Mouse (Mus musculus) B cell, adult 2 months (primary cell): ENCODE results near the gene Gm17622.
A peak's percentile ranks its signal among the peaks of the same experiment; 100 is the strongest.

Experiments used
- DNase-seq, 2 experiments: peaks; one replicate each; pipeline ENCODE4 v3.0.0; 2022

Gm17622 gene

GRCm38 (mm10) chr13:96490433-96490832, at the start of gene Gm17622:
Gene Gm17622, plus strand, starts transcription at chr13:96490733.
- DNase-seq = no peak

DNA sequence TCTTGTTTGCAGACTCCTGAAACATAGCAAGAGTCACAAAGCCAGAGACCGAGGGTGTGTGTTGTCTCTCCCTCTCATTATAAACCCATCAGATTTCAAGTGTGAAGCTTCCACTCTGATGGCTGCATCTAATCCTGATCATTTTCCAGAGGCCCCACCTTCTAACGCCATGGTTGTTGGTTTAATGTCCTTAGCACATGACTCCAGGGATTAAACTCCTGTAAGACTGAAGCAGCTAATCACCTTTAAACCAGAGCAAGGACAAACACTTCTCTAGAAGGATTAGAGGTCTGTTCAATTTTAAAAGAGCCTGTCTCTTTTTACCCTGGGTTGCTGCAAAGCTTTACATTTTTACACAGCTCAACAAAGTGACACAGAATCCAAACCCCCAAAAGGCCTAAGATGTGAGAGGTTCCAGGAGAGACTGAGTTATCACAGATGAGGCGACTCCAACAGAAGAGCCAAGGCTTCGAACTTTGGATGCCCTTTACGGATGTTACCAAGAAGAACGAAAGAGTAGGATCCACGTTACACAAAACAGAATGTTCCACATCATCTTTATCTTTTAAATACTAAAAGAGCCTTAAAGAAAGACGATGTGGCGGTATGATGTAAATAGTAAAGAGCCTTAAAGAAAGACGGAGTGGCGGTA, 40.2 kb upstream of the Gm17622 start:
- no peak for DNase-seq

GRCm38 (mm10) chr13:96450869-96451268, 39.7 kb upstream of the Gm17622 start:
- DNase-seq = no peak

DNA sequence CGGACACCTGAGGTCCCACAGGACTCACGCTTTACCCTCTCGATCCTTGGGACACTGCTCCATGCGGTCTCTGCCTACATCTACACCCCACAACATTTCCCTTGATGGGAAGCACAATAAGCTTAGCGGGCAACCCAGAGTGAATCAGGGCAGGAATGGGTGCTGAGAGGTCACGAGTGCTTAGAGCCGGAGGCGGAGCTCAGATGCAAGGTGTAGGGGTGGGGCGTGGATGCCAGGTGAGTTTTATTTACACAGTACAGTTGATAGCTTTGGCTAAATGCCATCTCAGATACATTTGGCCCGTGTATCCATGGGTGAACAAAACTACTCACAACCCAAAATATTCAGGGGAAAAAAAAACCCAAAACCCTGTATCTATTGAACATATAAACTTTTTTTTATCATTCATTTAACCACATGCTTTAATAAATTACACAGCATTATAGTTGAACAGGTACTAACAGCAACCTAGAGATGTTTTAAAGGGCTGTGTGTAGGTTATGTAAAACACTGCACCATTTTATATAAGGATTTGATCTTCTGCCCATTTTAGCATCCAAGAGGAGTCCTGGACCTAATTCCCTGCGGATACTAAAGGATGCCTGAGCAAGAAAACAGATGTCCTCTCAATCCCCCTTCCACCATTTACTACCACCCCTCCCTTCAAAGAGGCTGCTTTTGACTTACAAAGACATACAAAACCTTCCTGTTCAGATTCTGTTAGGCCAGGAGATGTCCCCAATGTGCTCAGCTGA, 39.0 kb upstream of the Gm17622 start:
- DNase-seq = no peak

DNA sequence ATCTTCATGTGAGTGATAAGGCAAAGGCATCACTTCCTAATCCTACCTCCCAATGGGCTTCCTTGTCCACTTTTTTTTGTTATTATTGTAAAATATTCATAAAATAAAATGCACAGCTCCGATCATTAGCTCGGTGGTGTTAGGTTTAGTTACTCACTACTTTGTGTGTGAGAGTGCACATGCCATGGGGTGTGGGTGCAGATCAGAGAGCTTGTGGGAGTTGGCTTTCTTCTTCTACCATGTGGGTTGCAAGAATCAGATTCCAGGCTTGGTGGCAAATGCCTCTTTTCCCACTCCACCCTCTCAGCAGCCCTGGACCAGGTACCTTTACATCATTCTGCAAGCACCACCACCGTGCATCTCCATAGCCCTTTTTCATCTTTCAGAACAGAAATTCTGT, 37.9 kb upstream of the Gm17622 start:
- no peak for DNase-seq

DNA sequence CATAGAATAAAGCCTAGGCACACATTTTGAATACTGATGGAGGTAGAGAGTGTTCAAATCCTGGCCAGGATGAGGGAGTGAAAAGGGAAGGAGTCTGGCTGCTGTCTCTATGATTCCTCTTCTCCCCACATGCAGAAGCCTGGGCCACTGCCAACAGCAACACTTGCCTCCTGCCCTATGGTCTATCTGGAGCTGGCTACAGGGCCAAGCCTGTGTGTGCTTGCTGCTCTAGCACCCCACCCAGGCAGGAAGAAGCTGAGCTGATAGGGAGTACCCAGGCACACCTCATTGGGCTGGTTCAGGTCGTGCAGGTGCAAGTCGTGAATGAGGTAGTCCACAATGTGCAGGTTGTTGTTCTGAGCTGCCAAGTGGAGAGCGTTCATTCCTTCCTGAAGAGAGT, 36.2 kb upstream of the Gm17622 start:
- no peak for DNase-seq

DNA sequence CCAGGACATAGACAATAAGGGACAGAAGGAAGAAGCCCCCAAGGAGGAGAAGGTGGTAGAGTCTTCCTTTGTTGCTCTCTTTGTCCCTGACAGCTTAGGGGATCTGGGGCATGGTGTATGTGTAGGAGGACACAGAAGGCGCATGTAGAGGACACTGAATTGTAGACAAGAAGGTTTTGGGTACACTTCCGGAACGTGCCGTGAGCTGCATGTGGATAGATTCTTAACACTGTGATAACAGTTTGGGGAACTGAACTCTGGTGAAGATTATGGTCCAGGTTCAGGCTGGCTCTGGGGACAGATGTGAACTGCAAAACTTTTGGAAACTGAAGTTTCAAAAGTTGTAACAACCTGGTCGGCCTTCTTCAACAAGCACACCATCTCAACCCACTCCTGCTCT, 33.0 kb upstream of the Gm17622 start:
- no peak for DNase-seq

GRCm38 (mm10) chr13:96458018-96458417, 32.5 kb upstream of the Gm17622 start:
- no peak for DNase-seq

- DNase-seq = no peak
Measured at GRCm38 (mm10) chr13:96458606-96459005, 31.9 kb upstream of the Gm17622 start.

GRCm38 (mm10) chr13:96462644-96463043, 27.9 kb upstream of the Gm17622 start:
- no peak for DNase-seq

- DNase-seq = no peak
Measured at GRCm38 (mm10) chr13:96465315-96465714, 25.2 kb upstream of the Gm17622 start.

DNA sequence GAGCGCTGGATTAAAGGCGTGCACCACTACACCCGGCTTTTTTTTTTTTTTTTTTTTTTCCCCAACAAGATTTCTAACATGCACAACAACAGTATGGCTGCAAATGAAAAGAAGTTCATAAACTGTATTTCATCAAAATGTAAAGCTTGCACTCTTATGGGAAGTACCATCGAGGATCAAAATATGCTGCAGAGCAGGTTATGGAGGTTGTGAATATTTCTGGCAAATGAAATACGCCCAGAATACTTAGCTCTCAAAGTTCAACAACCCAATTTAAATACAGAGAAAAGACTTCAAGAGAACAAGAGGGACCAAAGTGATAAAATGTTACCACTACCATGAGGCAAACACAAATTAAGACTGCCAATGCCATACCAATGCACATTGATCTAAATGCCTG, 21.9 kb upstream of the Gm17622 start:
- no peak for DNase-seq

- DNase-seq = no peak
Measured at GRCm38 (mm10) chr13:96470556-96470955, 20.0 kb upstream of the Gm17622 start.

DNA sequence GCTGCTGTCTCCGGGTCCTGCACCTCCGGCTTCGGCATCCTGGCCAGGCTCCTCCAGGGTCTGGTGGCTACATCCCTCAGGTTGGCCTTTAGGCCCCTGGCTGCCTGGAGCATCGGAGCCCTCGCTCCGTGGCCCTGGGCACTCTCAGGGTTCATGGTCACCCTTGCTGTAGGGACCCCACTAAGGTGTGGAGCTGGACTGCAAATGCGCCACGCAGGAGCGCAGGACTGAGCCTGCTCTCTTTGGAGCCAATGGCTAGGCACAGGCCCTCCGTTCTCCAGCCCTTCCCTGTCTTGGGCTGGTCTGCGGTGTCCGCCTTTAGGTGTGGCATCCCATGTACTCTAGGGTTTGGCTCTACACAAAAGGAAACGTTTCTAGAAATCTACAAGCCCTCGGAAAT, 19.6 kb upstream of the Gm17622 start, which contains the start of gene Ankdd1b:
Gene Ankdd1b, minus strand, starts transcription at position 242 of the 400 bp plus-strand sequence.
- DNase-seq = no peak

- DNase-seq = no peak
Measured at GRCm38 (mm10) chr13:96477226-96477625, 13.3 kb upstream of the Gm17622 start.

DNA sequence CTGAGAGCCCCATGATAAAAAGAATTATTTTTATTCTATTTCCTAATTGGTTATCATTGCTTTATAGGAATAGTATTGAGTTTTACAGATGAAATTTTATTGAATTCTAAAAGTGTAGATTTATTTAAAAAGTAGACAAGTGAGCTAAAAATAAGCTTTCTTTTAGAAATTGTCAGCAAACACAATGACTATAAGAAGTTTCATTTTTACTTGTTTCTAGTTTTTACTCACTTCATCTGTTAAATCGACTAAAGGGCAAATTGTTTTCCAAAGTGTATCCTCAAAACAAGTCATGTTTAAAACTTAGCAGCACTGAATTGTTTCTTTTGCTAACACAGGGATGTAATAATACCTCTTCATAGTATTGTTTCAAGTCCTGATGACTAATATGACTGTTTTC, 11.5 kb upstream of the Gm17622 start:
- DNase-seq = no peak

- DNase-seq = no peak
Measured at GRCm38 (mm10) chr13:96487230-96487629, 3.3 kb upstream of the Gm17622 start.

DNA sequence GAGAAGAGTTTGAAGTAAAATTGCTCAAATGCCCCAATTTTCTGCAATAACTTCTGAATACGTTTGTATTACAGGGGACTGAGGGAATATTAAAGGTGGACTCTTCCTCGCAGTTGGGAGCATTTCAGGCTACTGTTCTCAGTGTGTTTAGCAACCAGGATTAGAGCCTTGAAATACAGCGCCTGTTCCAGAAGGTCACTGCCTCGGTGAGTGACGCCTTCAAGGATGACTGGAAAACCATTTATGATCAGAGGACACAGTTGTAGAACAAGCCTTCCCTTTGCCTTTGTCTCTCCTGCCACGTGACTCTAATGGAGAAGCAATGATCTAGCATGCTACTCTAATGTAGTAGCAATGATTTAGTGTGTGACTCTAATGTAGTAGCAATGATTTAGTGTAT, 2.6 kb upstream of the Gm17622 start:
- DNase-seq = no peak

DNA sequence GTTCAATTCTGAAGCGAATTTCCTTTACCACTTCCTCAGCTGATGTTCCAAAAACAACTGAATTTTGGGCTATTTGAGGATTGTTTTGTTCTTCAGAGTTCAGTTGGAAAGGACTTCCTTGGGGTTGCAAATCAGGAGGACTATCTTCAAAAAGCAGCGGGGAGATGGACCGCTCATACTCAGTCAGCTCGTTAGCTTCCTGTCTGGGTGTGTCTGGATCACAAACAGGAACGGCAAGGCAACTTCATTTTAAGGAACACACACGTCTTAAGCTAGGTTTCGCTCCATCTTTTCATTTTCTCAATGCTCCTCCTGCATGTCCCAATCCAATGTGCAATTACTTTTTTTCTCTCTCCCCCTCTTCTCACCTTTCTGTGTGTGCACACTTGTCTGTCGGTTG, 6.1 kb downstream of the Gm17622 start:
- DNase-seq = no peak

- no peak for DNase-seq
Measured at GRCm38 (mm10) chr13:96499891-96500290, 9.4 kb downstream of the Gm17622 start.

- DNase-seq = no peak
Measured at GRCm38 (mm10) chr13:96505661-96506060, 15.1 kb downstream of the Gm17622 start.

GRCm38 (mm10) chr13:96506313-96506712, 15.8 kb downstream of the Gm17622 start:
- no peak for DNase-seq

GRCm38 (mm10) chr13:96507541-96507940, 17.0 kb downstream of the Gm17622 start:
- no peak for DNase-seq

GRCm38 (mm10) chr13:96510635-96511034, 20.1 kb downstream of the Gm17622 start:
- peak; percentile 9 to 14 for DNase-seq

- DNase-seq = no peak
Measured at GRCm38 (mm10) chr13:96511262-96511661, 20.7 kb downstream of the Gm17622 start.
